Mouse (Mus musculus) testis, adult 2 months (tissue): ENCODE results near the gene Hmcn1.

Experiments
- CTCF ChIP-seq: fragments of 200-500 bp; IDR thresholded peaks from 2 replicates; pipeline ENCODE4 v1.5.1; 2012; ENCODE audit warnings: low read depth, mild to moderate bottlenecking, inconsistent platforms, low read length, moderate library complexity; ENCODE audit not compliant: control insufficient read depth, insufficient read depth, insufficient replicate concordance
- POLR2A ChIP-seq: fragments of 200-500 bp; IDR thresholded peaks from 2 replicates; pipeline ENCODE4 v1.6.1; 2012; ENCODE audit warnings: low read depth, mild to moderate bottlenecking, inconsistent platforms, low read length, moderate library complexity; ENCODE audit not compliant: control insufficient read depth

DNA sequence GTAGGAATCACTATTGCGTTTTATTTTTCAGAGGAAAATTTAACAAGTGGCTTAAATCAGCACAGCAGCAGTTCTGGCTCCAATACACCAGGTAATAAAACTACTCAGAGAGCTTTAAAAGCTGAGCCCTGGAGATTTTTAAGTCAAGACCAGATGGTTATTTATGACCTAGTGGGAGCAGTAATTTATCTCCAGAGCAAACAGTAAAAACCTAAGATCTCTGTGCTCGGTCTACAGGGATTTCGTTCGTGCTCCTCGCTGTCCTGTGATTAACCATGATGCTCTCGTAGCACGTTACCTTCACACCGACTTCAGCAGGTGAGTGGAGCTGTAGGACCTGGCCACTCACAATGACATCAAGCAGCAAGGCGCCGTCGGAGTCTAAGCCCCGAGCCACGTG lies 399.6 kb downstream of the Hmcn1 start:
- no peak for TF ChIP-seq CTCF
- no peak for TF ChIP-seq POLR2A
